Mouse (Mus musculus): ENCODE measurements at regions not wholly inside any gene's neighbourhood (a gene's known extent, or its start where the extent isn't known, plus 50 kb on each side); places are given as distances from the start of the nearest gene placed in this dataset.

GRCm38 (mm10) chr15:61670556-61670955 is 747.7 kb upstream of the A1bg start:
- no peak for TF ChIP-seq GABPA (IDR thresholded peaks at IDR 0.05; ENCODE audit: insufficient replicate concordance, low read depth, low read length)
- no peak for TF ChIP-seq POLR2AphosphoS2 (IDR thresholded peaks at IDR 0.05; ENCODE audit: low read depth, low read length)
- no peak for TF ChIP-seq NRF1 (IDR thresholded peaks at IDR 0.05; ENCODE audit: low read depth, low read length)
- no peak for TF ChIP-seq MAZ (IDR thresholded peaks at IDR 0.05; ENCODE audit: low read depth, low read length)
- no peak for TF ChIP-seq CTCF (conservative IDR thresholded peaks at IDR 0.05 in 1 of 2, IDR thresholded peaks at IDR 0.05 in 1 of 2; ENCODE audit: low read depth in 2 of 2, low read length in 2 of 2)
- no peak for TF ChIP-seq MEF2A (IDR thresholded peaks at IDR 0.05; ENCODE audit: borderline replicate concordance, low read depth, low read length)
- TF ChIP-seq HCFC1 (IDR thresholded peaks at IDR 0.05; ENCODE audit: low read depth, low read length) = no peak
- no peak for TF ChIP-seq SMC3 (IDR thresholded peaks at IDR 0.05; ENCODE audit: low read depth, low read length)
- no peak for TF ChIP-seq POLR2A (IDR thresholded peaks at IDR 0.05; ENCODE audit: low read depth, low read length)
- no peak for TF ChIP-seq MYC (IDR thresholded peaks at IDR 0.05; ENCODE audit: low read depth, low read length)
- no peak for TF ChIP-seq CHD2 (IDR thresholded peaks at IDR 0.05; ENCODE audit: low read length)
- no peak for TF ChIP-seq KAT2A (IDR thresholded peaks at IDR 0.05; ENCODE audit: insufficient replicate concordance, low read length)
- no peak for TF ChIP-seq E2F4 (IDR thresholded peaks at IDR 0.05; ENCODE audit: insufficient replicate concordance, low read depth, low read length)

Data from CH12.LX (cell line).